Mouse (Mus musculus): ENCODE measurements around the gene Sec63.

Gene Sec63

DNA sequence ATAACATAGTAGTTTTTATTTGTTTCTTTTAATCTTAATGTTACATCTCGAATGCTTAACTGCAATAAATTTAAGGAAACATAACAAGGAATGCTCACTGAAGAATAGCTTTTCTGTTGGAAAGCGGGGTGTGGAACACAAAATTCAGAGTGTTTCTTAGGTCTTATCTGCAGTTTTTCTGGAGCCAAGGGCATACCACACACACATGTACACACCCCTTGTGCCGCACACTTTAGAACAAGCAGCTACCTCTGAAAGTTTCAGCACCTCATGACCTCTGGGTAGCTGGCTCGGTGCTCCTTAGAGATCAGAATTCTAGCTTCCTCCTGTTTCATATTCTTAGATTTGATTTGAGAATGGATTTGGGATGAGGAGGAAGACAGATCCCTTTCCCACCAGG is 101.5 kb downstream of the Sec63 start:
- DNase-seq (ENCODE audit: low spot score in 2 of 2): no peak

DNA sequence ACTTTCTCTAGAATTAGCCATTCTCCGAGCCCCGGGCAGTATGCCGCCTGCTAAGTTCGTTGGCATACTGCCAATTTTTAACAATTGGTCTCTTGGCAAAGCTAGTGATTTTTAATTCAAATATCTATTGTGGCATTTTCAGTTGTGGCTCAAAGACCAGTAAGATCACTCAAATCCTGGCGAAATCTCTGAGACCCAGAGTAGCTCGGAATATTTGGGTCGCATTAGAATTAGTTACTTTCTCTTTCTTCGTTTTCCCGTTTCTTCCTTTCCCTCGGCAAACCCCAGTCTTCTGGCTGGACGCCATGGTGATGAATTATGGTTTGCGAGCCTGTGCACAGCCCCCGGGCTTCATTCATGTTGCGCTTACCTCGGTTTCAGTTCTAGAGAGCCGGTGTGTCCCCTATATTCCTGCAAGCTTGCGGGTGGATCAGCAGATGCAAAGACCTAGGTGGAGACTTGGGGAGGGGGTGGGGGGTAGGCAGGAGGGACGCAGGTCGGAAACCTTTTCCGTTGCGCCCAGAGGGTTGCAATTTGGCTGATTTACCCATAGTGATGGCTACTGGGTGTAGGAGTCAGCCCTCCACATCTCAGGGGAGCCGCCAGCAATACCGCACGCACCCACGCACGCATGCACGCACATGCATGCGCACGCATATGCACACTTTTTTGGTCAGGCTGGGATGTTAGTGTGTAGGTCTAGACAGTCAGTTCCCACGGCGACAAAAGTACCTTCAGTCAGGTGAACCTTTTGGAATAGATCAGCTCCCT is 102.5 kb downstream of the Sec63 start:
- DNase-seq (ENCODE audit: low spot score in 2 of 2): no peak

DNA sequence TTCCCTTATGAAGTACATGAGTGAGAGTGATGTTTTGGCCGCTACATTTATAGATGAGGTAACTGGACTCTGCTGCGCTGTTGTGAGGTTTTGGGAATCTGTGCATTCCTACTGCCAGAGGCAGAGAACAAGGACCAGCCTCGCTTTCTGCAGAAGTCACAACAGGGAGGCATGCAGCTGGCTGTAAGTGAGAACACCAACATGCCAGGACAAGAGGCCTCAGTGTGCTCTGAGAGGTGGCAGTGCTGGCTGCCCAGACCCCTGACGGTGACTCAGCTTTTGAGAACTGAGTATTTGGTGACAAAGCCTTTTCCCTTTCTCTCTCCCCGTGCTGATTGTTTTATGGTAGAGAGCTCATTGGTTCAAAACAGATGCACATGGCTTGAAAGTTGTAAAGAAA is 103.4 kb downstream of the Sec63 start:
- DNase-seq (ENCODE audit: low spot score in 2 of 2): no peak

DNA sequence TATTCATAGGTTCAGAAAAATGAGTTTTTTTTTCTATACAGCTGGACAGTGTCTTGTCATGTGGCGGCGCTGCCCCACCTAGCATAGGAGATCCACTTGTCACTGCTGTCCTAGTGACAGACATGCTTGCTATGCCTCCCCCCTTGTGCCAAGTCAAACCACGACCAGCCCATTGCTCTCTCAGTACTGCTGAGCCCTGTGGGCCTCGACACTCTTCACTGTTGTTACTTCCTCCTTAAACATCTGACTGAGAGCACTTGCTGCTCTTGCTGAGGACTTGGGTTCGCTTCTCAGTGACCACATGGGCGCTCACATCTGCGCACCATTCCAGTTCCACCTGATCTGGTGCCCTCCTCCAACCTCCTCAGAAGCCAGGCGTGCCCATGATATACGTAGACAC is 107.1 kb downstream of the Sec63 start:
- no peak for DNase-seq (ENCODE audit: low spot score in 2 of 2)

DNA sequence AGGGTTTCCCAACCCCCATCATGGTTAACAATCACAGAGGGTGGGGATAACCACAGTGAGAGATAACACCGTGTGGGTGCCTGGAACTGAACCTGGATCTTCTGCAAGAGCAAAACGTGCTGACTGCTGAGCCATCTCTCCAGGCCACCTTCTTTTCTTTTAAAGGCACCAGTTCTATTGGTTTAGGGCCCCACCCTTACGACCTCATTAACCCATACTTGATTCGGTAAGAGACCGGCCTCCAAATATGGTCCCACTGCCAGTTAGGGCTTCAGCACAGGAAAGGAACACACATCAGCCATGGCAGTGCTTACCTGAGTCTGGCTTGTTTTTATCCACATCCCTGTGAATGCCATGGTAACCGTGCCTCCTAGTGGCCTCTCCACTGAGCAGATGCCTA is 108.2 kb downstream of the Sec63 start:
- DNase-seq (ENCODE audit: low spot score in 2 of 2): no peak

DNA sequence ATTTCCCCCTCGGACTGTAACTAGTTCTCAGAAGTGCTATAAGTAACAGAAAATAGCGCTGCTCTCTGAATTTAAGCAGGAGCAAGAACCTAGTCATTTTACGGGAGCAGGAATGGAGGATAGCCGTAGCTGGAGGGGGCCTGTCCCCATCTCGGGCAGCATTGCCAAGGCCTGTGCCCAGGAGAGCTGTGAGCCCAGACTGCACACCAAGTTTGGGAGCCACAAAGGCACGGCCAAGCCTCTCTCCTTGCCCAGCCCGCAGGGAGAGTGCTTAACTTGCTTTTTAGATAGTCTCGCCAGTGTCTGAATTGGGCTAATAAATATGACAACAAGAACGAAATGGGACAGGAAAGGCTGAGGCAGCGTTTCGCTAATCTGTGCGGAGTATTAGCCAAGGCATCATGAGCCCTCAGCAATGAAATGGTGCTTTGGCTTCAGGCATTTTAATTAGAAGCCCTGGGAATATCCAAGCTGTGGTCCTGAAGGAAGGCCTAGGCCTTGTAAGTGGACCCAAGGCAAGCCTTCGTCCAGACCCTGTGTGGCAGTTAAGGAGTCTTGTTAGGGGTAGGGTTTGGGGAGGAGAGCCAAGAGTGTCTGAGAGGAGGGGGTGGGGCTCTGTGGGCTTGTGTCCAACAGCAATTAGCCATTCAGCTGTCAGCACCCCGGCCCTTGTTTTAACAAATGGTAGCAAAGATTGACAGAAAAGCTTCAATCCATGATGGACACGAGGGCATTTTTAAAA is 111.1 kb downstream of the Sec63 start:
- DNase-seq (ENCODE audit: low spot score in 2 of 2): no peak

DNA sequence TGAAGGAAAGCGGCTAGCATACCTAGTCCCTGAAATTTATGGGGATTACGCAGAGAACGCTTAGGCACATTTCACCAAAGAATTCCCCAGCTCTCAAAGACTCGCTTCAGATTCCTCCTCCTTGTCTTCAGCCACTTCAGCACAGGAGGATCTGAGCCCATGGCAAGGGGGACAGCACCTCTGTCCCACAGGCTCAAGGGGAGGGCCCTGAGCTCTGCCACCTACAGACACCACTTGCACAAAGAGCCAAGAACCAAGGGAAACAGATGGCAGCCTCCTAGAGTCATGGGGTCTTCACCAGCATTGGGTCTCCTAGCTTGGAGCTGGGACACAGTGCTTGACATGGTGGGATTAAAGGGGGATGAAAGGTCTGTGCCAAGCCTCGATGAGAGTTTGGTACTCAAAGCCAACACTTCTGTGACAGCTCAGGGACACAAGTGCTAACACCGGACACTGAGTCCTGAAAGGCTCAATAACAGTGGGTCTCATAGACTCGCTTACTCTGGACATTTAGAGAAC is 111.8 kb downstream of the Sec63 start:
- no peak for DNase-seq (ENCODE audit: low spot score in 2 of 2)

DNA sequence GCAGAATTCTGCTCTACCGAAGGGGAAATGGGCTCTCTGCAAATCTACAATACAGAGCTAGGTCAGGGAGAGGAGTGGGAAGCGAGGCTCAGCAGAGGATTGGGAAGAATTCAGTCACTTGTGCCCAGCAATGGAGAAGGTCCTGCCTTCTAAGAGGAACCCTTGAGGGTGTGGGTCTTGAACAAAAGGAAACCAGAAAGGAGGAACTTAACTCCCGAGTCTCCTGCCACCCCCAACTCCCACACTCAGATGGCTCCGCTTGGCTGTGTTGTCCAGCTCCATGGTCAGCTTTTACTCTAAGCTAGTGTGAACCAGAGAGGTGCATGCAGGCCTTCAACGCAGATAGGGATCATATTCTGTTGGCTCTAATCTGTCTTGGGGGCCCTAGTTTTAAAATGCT is 114.9 kb downstream of the Sec63 start:
- DNase-seq (ENCODE audit: low spot score in 2 of 2): no peak

DNA sequence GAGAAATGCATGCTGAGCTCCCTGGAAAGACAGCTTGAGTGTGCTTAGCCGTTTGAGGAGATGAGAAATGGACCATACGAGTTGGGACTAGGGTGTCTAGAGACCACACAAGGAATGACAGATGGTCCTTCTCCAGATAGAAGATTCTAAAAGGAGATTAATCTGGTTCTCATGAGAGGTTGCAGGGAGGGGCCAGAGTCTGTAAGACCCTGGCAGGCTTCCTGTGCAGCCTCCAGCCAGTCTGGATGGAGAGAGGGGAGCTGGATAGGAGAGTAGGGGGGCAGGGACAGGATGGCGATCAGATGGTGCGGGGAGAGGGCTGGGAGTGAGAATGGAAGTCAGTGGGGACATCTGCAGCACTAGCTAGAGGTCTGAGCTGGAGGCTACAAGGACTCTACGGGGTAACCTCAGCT is 118.0 kb downstream of the Sec63 start:
- no peak for DNase-seq (ENCODE audit: low spot score in 2 of 2)

DNA sequence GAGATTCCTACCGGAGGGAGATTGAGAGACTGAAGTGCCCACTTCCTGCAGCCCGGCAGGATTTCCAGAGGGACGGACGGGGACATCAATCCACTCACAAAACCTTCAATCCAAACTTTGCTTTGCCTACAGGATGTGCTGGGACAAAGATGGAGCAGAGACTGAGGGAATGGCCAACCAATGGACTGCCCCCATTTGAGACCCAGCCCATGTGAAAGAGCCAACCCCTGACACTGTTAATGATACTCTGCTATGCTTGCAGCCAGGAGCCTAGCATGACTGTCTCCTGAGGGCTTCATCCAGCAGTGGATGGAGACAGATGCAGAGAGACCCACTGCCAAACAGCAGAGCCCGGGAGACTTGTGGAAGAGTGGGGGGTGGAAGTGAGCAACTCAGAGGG is 118.4 kb downstream of the Sec63 start:
- DNase-seq (ENCODE audit: low spot score in 2 of 2): no peak
